Mouse (Mus musculus) thymus, adult 2 months (tissue): ENCODE results near the gene Col28a1. TPM values are rescaled to one million over a fixed set of nuclear protein-coding genes. Genes with fewer than 3 reads are reported as not detected.

Experiments
- DNase-seq: peaks from one replicate; pipeline ENCODE4 v3.0.0; 2021
- H3K27ac ChIP-seq: fragments of 200-500 bp; 2 replicates; pipeline ENCODE4 v1.5.1; 2012; ENCODE audit warnings: low read length, control low read depth; ENCODE audit not compliant: control insufficient read depth, insufficient read depth
- H3K27me3 ChIP-seq: fragments of 200-500 bp; 2 replicates; pipeline ENCODE4 v1.6.1; 2012; ENCODE audit warnings: mild to moderate bottlenecking, low read length, moderate library complexity, mixed read lengths; ENCODE audit not compliant: control insufficient read depth, insufficient read depth
- H3K36me3 ChIP-seq: fragments of 200-500 bp; 2 replicates; pipeline ENCODE4 v1.6.1; 2012; ENCODE audit warnings: mild to moderate bottlenecking, low read length, moderate library complexity; ENCODE audit not compliant: control insufficient read depth, insufficient read depth
- H3K4me1 ChIP-seq: fragments of 200-500 bp; replicated peaks from 2 replicates; pipeline ENCODE4 v1.6.1; 2012; ENCODE audit warnings: low read length; ENCODE audit not compliant: control insufficient read depth, insufficient read depth
- H3K4me3 ChIP-seq: fragments of 200-500 bp; 2 replicates; pipeline ENCODE4 v1.5.1; 2012; ENCODE audit warnings: mild to moderate bottlenecking, low read length, control low read depth, moderate library complexity; ENCODE audit not compliant: control insufficient read depth, insufficient read depth
- CTCF ChIP-seq: fragments of 200-500 bp; IDR thresholded peaks from 2 replicates; pipeline ENCODE4 v1.5.1; 2012; ENCODE audit warnings: mild to moderate bottlenecking, control low read depth, low read length, moderate library complexity, borderline replicate concordance; ENCODE audit not compliant: control insufficient read depth, poor library complexity, insufficient read depth; ENCODE audit errors: extremely low read depth
- POLR2A ChIP-seq: fragments of 200-500 bp; IDR thresholded peaks from 2 replicates; pipeline ENCODE4 v1.6.1; 2012; ENCODE audit warnings: mild to moderate bottlenecking, low read length, control low read depth, moderate library complexity; ENCODE audit not compliant: control insufficient read depth, poor library complexity, insufficient read depth; ENCODE audit errors: extremely low read depth
- WGBS: fragments of 180-500 bp; shearing (Covaris S2); methylation state at CpG from one replicate; pipeline ENCODE4 v1.1.7; 2018; 5-methylcytosine and 5-hydroxymethylcytosine counted together
- polyA plus RNA-seq: library from polyadenylated mRNA; depleted of rRNA; stranded (reverse); fragments of >200 nt; gene quantifications from 2 replicates; pipeline ENCODE4 v1.2.3, GENCODE M21; 2012

Gene Col28a1
- polyA plus RNA-seq, 1 experiment, result 0.07 TPM

DNA sequence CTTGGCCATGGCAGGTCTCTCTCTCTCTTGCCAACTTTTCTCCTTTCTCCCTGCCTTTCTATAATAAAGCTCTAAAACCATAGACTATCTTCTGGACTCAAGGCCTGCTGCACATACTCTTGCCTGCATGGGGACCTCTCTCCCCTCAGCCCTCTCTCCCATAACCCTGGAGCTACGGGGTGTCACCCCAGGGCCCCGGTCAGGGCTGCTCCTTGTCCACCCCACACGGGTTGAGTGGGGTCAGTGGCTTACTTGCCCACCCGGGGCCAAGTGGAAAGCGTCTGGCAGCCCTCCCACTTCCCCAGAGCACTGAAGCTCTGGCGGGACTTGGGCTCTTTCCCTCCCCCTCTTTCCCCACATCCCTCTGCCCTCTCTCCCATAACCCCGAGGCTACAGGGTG, 62.3 kb downstream of the Col28a1 start:
- TF ChIP-seq POLR2A (no peak), CTCF (no peak)
- WGBS, result 87% methylated on average over 7 of the region's 7 CpGs

DNA sequence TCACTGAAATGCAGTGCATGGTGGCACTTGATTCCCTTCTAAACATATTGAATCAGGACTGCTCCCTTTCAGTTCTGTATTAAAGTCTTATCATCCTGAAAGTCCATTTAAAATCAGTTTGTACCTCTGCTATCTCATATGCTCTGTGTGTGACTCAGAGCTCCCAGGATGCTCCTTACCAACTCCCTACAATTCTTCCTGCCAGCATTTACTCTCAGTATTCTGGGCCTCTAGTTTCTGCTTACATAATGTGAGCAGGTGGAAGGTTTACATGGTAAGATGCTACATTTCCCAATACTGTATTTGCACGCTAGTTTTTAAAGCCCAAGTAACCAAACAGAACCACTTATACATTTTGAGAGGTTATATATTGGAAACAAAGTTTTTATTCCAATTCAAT, 64.3 kb downstream of the Col28a1 start:
- Histone ChIP-seq H3K4me1 (no peaks in the 10 kb centered on the region; the same call in 1 of the 2 replicates), H3K27me3 (no peaks in the 10 kb centered on the region), H3K36me3 (no peaks in the 10 kb centered on the region), H3K27ac (no peak overlapping the region), H3K4me3 (no peak overlapping the region)
- WGBS, result 98% methylated on average over 1 of the region's 1 CpGs
- no peak for DNase-seq
- TF ChIP-seq CTCF (no peak), POLR2A (no peak)

More for the DNA sequence above, 62.3 kb downstream of the Col28a1 start:
- Histone ChIP-seq H3K27me3 (no peaks in the 10 kb centered on the region), H3K4me1 (no peaks in the 10 kb centered on the region; the same call in 1 of the 2 replicates), H3K36me3 (no peaks in the 10 kb centered on the region), H3K4me3 (no peak overlapping the region), H3K27ac (no peak overlapping the region)
- DNase-seq, result no peak

DNA sequence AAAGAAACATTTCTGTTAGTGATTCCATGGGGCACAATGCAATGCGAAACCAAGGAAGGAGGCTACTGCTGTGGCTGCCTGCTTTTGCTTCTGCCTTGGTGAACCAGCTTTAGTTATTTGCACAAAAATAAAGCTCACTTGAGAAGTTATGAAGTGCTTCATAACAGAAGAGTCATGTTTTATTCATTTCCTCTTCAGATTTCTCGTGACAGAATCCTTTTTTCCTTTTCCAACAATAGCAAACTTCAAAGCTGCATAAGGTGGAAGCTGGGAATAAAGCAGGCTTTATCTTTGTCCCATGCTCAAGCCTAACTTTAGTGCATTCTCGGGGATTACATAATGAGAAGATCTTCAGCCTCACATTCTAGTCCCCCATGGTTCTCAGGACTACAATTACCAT, 65.9 kb downstream of the Col28a1 start:
- Histone ChIP-seq H3K4me1 (no peaks in the 10 kb centered on the region; the same call in 1 of the 2 replicates), H3K27ac (no peak overlapping the region), H3K36me3 (no peaks in the 10 kb centered on the region), H3K4me3 (no peak overlapping the region), H3K27me3 (no peaks in the 10 kb centered on the region)
- WGBS, result 78% methylated on average over 3 of the region's 3 CpGs
- no peak for TF ChIP-seq CTCF
- TF ChIP-seq POLR2A, result no peak
- no peak for DNase-seq

DNA sequence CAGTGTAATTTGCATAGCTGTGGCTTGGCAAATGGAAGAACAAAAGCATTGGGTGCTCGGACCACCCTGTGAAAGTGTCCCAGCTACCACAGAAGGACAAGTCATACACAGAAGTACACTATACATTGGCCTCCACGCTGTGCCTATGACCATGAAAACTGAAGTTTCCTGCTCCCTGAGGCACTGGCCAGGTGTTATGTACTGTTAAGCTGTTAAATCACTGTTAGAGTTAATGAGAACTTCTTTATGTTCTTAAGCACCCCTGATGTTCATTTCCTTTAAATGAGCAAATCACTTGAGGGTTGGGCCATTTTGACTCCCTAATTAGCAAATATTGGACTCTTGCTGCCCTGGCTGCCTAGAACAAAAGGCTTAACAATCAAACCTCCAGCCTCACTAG, 73.3 kb downstream of the Col28a1 start:
- no peaks in the 10 kb centered on the region for H3K27me3 ChIP-seq
- H3K4me3 ChIP-seq, result no peak overlapping the region
- TF ChIP-seq POLR2A, result no peak
- no peak for TF ChIP-seq CTCF
- no peaks in the 10 kb centered on the region for H3K36me3 ChIP-seq
- no peak overlapping the region for H3K27ac ChIP-seq
- 79% methylated on average over 2 of the region's 2 CpGs for WGBS
- H3K4me1 ChIP-seq, result no peaks in the 10 kb centered on the region
- no peak for DNase-seq

DNA sequence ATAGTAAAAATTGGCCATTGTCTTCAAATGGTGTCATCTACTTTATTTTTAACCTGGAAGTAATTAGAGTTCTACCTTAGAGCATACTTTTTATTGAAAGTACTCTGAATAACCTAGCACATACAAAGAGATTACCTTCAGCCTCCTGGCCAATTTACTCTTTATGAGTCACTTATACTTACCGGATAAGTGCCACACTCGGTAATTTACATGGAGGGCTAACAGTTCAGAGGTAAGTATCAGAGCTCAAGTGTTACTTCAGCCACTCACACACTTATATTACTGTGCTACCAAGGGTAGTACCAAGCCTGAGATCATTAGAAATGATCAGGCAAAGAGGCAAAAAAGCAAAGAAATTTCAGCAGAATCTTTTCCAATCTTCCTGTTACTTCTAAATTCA, 73.8 kb downstream of the Col28a1 start:
- Histone ChIP-seq H3K27me3 (no peaks in the 10 kb centered on the region), H3K4me3 (no peak overlapping the region), H3K27ac (no peak overlapping the region), H3K36me3 (no peaks in the 10 kb centered on the region), H3K4me1 (no peaks in the 10 kb centered on the region)
- no peak for DNase-seq
- WGBS, result 98% methylated on average over 2 of the region's 2 CpGs
- TF ChIP-seq POLR2A, result no peak
- no peak for TF ChIP-seq CTCF

DNA sequence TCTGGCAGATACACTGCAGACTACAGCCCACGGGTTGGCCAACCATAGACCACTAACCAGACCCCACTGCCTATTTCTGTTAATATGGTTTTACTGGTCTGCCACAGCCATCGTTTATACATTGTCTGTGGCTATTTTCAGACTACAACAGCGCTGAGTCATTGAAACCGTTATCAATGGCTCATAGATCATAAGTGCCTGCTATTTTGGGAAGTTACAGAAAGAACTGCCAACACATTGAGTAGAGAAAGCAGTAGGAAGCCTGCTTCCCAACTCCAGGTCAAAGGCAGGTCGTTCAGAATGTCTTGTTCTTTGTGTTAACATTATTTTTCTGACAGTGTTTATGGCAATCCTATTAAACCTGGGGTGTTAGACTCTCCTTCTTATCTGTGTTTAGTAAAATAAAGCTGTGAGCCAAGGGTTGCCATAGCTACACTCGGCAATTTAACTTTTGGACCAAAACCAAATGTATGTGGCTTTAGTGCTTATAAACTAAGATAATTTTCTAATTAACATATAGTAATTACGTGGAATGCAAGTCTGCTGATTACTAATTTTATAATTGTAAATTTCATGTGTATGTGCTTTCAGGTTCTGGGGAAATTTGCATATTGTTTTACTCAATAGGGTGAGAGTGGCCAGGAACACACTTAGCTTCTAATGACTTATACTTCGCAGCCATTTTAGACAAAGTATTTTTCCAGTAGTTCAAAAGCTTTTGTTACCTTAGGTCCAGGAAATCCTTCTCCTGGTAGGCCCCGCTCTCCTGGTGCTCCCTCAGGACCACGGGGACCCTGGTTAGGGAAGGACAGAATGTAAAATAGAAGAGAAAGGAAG, 86.3 kb downstream of the Col28a1 start:
- Histone ChIP-seq H3K4me3 (no peak overlapping the region), H3K4me1 (no peaks in the 10 kb centered on the region), H3K36me3 (no peaks in the 10 kb centered on the region), H3K27ac (no peak overlapping the region), H3K27me3 (no peaks in the 10 kb centered on the region)
- TF ChIP-seq CTCF, result no peak
- no peak for TF ChIP-seq POLR2A
- 47% methylated on average over 10 of the region's 10 CpGs for WGBS
- DNase-seq, result no peak
